Mouse (Mus musculus) 3134 (cell line): ENCODE data around the gene Sec24b.

Experiments used
- DNase-seq: peaks from one replicate; pipeline ENCODE4 v3.0.0-alpha.2; 2011; ENCODE audit warnings: low spot score; ENCODE audit not compliant: insufficient read length; ENCODE audit errors: extremely low read depth

The Sec24b gene

GRCm38 (mm10) chr3:130055416-130056385, 5.7 kb downstream of the Sec24b start:
- no peak for DNase-seq

- no peak for DNase-seq
Measured at GRCm38 (mm10) chr3:130054587-130054986, 6.8 kb downstream of the Sec24b start.

- no peak for DNase-seq
Measured at GRCm38 (mm10) chr3:130053340-130054066, 7.8 kb downstream of the Sec24b start.

GRCm38 (mm10) chr3:130052541-130053298, 8.6 kb downstream of the Sec24b start:
- no peak for DNase-seq

GRCm38 (mm10) chr3:130052116-130052515, 9.2 kb downstream of the Sec24b start:
- no peak for DNase-seq

GRCm38 (mm10) chr3:130040711-130041110, 20.6 kb downstream of the Sec24b start:
- no peak for DNase-seq

GRCm38 (mm10) chr3:130040017-130040416, 21.3 kb downstream of the Sec24b start:
- DNase-seq = no peak

- DNase-seq = no peak
Measured at GRCm38 (mm10) chr3:130028741-130029140, 32.6 kb downstream of the Sec24b start.

GRCm38 (mm10) chr3:130026181-130026580, 35.2 kb downstream of the Sec24b start:
- DNase-seq = no peak

- DNase-seq = no peak
Measured at GRCm38 (mm10) chr3:130025556-130025955, 35.8 kb downstream of the Sec24b start.

- no peak for DNase-seq
Measured at GRCm38 (mm10) chr3:130012943-130013342, 48.4 kb downstream of the Sec24b start.

- no peak for DNase-seq
Measured at GRCm38 (mm10) chr3:130011236-130011635, 50.1 kb downstream of the Sec24b start.

- DNase-seq = no peak
Measured at GRCm38 (mm10) chr3:130006141-130006540, 55.2 kb downstream of the Sec24b start.

GRCm38 (mm10) chr3:130000926-130001325, 60.4 kb downstream of the Sec24b start:
- no peak for DNase-seq

GRCm38 (mm10) chr3:129998526-129998925, 62.8 kb downstream of the Sec24b start:
- no peak for DNase-seq

- DNase-seq = no peak
Measured at GRCm38 (mm10) chr3:129998001-129998400, 63.4 kb downstream of the Sec24b start.

GRCm38 (mm10) chr3:129997324-129997723, 64.0 kb downstream of the Sec24b start:
- no peak for DNase-seq

- no peak for DNase-seq
Measured at GRCm38 (mm10) chr3:129987297-129987696, 74.1 kb downstream of the Sec24b start.

GRCm38 (mm10) chr3:129985335-129985734, 76.0 kb downstream of the Sec24b start:
- no peak for DNase-seq

GRCm38 (mm10) chr3:129984797-129985196, 76.6 kb downstream of the Sec24b start:
- no peak for DNase-seq

- no peak for DNase-seq
Measured at GRCm38 (mm10) chr3:129982271-129982670, 79.1 kb downstream of the Sec24b start.
